Mouse (Mus musculus) MEL (cell line): ENCODE data around the gene Abca7.

Experiments
- CTCF ChIP-seq, 3 experiments: IDR thresholded peaks in 2 of 3; conservative IDR thresholded peaks in 1 of 3; 2 replicates each; pipeline ENCODE4 v1.5.1; 2011 to 2012; ENCODE audit warnings: low read length in 3 of 3, low read depth in 2 of 3, mild to moderate bottlenecking in 2 of 3, improper control_type of control experiment in 1 of 3, inconsistent platforms in 1 of 3, mixed read lengths in 1 of 3, moderate library complexity in 1 of 3; ENCODE audit not compliant: control insufficient read depth in 1 of 3, insufficient read depth in 1 of 3, poor library complexity in 1 of 3, severe bottlenecking in 1 of 3
- EP300 ChIP-seq, 2 experiments: IDR thresholded peaks; 2 replicates each; pipeline ENCODE4 v1.6.1; 2011; ENCODE audit warnings: improper control_type of control experiment in 2 of 2, low read length in 2 of 2, low read depth in 1 of 2, mild to moderate bottlenecking in 1 of 2
- GATA1 ChIP-seq: IDR thresholded peaks from 2 replicates; pipeline ENCODE4 v1.6.1; 2011; ENCODE audit warnings: low read depth, low read length, improper control_type of control experiment
- KAT2A ChIP-seq: conservative IDR thresholded peaks from 2 replicates; pipeline ENCODE4 v1.6.1; 2012; ENCODE audit warnings: low read depth, low read length, improper control_type of control experiment, inconsistent platforms
- MAX ChIP-seq: IDR thresholded peaks from 2 replicates; pipeline ENCODE4 v1.6.1; 2011; ENCODE audit warnings: low read length, improper control_type of control experiment
- MXI1 ChIP-seq: IDR thresholded peaks from 2 replicates; pipeline ENCODE4 v1.6.1; 2011; ENCODE audit warnings: mild to moderate bottlenecking, low read depth, low read length, improper control_type of control experiment
- NRF1 ChIP-seq: IDR thresholded peaks from 2 replicates; pipeline ENCODE4 v1.6.1; 2014; ENCODE audit warnings: low read depth, mild to moderate bottlenecking, inconsistent platforms, low read length, improper control_type of control experiment, moderate library complexity; ENCODE audit not compliant: poor library complexity, insufficient read depth, severe bottlenecking
- POLR2A ChIP-seq, 2 experiments: IDR thresholded peaks; 2 replicates each; pipeline ENCODE4 v1.6.1; 2011 to 2012; ENCODE audit warnings: low read length in 2 of 2, mild to moderate bottlenecking in 2 of 2, control low read depth in 1 of 2, improper control_type of control experiment in 1 of 2, low read depth in 1 of 2, moderate library complexity in 1 of 2; ENCODE audit not compliant: control insufficient read depth in 1 of 2, insufficient read depth in 1 of 2, poor library complexity in 1 of 2
- POLR2AphosphoS2 ChIP-seq: IDR thresholded peaks from 2 replicates; pipeline ENCODE4 v1.6.1; 2011; ENCODE audit warnings: low read length, improper control_type of control experiment
- TCF12 ChIP-seq: IDR thresholded peaks from 2 replicates; pipeline ENCODE4 v1.6.1; 2014; ENCODE audit warnings: low read depth, mild to moderate bottlenecking, inconsistent platforms, low read length, improper control_type of control experiment, moderate library complexity
- ZC3H11A ChIP-seq: IDR thresholded peaks from 2 replicates; pipeline ENCODE4 v1.6.1; 2012; ENCODE audit warnings: low read depth, mild to moderate bottlenecking, inconsistent platforms, low read length, improper control_type of control experiment
- ZNF384 ChIP-seq: IDR thresholded peaks from 2 replicates; pipeline ENCODE4 v1.6.1; 2012; ENCODE audit warnings: low read depth, mild to moderate bottlenecking, inconsistent platforms, low read length, improper control_type of control experiment

DNA sequence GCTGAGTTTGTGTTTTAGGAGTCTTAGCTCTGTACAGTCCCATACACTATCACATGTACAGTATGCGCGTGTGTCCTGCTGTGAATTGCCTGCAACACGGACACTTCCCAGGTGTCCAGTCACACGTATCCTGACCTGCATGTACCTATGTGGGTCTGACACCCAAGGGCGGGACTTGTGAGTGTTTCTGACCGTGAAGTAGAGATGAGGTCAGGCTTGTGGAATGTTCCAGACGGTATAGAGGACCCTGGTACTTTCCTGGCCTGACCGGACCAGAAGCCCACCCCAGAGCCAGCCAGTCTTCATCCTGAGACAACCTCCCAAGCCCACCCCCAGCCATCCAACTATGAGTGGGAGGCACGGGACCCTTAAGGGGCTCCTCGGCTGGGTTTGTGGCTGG, 19.3 kb downstream of the Abca7 start:
- no peak for TF ChIP-seq CTCF (IDR thresholded peaks at IDR 0.05 in 2 of 3, conservative IDR thresholded peaks at IDR 0.05 in 1 of 3; ENCODE audit: control insufficient read depth in 1 of 3, insufficient read depth in 1 of 3, low read depth in 2 of 3, low read length in 3 of 3, poor library complexity in 1 of 3, severe bottlenecking in 1 of 3)
- no peak for TF ChIP-seq TCF12
- TF ChIP-seq KAT2A: no peak
- TF ChIP-seq POLR2A (IDR thresholded peaks at IDR 0.05; ENCODE audit: control insufficient read depth in 1 of 2, insufficient read depth in 1 of 2, low read depth in 1 of 2, low read length in 2 of 2, poor library complexity in 1 of 2): no peak
- no peak for TF ChIP-seq ZC3H11A
- TF ChIP-seq MXI1: no peak
- TF ChIP-seq NRF1: no peak
- TF ChIP-seq MAX: no peak
- no peak for TF ChIP-seq GATA1
- TF ChIP-seq EP300 (IDR thresholded peaks at IDR 0.05; ENCODE audit: low read depth in 1 of 2, low read length in 2 of 2): no peak
- TF ChIP-seq POLR2AphosphoS2: no peak
- TF ChIP-seq ZNF384: no peak
